Mouse (Mus musculus) B cell, adult 2 months (primary cell): ENCODE results near the gene Olfr802.

Experiments
- DNase-seq, 2 experiments: peaks; one replicate each; pipeline ENCODE4 v3.0.0; 2022

Olfr802 gene

DNA sequence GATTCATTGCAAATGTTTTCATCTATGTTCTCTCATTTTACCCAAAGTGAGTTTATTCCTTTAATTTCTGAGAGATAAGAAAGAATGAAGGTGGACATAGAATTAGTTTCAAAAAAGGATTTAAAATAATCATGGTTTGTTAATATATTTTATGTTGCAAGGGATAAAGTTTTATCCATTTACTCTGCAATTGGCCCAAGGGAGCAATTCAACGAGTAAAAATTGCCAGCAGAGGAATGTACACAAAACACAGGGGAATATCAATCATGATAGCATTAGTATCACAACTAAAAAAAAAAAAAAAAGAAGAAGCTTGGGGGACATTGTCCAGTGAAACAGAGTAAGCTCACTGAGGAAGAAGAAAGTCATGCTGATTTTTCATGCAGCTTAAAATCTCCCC, at the start of gene Olfr802:
Gene Olfr802, minus strand, starts transcription at position 101 of the 400 bp plus-strand sequence.
- DNase-seq, result no peak

DNA sequence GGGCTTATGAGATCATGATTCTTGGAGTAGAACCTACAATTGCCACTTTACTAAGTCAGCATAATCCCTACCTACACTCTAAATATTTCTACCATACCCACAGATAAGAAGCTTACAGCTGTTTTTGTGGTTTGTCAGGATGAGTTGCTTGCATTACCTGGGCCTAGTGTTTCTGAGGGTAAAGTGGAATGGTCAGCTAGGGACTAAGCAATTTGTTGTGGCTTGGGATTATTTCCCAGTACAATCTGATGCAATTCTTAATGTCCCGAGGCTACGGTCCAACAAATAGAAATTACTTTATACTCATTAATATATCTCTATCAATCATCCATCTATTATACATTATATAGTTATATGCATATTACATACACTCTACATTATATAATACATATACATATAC, 41.3 kb upstream of the Olfr802 start, which contains the start of gene Olfr805:
Gene Olfr805, minus strand, starts transcription at position 101 of the 400 bp plus-strand sequence.
- DNase-seq, result no peak

DNA sequence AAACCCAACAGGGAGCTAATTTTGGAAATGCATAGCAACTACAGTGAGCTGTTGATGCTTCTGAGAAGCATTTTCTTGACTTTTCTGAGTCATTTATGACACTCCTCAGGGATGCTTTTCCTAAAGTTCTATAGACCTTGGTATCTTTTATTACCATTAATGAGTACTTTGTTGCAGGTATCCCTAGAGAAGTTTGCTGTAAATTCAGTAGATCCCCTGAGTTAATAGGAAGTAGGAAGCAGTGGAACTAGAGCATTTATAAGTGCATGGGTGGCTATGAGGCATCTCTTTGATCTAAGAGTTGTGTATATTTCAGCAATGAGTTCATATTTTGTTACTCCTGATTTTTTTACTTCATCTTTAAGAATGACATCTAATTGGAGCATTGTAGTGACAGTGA, 14.9 kb upstream of the Olfr802 start, which contains the start of gene Olfr804:
Gene Olfr804, plus strand, starts transcription at position 301 of the 400 bp plus-strand sequence.
- DNase-seq, result no peak

- DNase-seq, result no peak
Observed at GRCm38 (mm10) chr10:129694186-129694585, 6.2 kb upstream of the Olfr802 start, which contains the start of gene Olfr803. Gene Olfr803, minus strand, starts transcription at chr10:129694286.

DNA sequence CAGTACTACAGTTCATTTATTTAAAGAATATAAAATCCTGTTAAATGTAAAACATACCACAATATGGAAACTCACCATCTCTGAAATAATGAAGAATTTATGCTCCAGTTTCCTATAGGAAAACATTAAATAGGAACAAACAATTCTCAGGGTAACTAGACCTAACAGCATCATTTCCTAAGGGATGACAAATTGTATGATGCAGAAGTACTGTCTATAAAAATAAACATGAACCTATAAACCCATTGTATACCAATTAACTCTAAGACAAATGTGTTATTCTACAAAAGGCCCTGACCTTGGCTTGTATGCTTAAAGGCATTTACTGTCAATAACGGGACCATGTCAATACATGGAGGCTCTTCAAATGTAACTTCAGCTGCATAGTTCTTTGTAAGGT, 14.2 kb downstream of the Olfr802 start, which contains the start of gene Olfr801:
Gene Olfr801, minus strand, starts transcription at position 101 of the 400 bp plus-strand sequence.
- no peak for DNase-seq

DNA sequence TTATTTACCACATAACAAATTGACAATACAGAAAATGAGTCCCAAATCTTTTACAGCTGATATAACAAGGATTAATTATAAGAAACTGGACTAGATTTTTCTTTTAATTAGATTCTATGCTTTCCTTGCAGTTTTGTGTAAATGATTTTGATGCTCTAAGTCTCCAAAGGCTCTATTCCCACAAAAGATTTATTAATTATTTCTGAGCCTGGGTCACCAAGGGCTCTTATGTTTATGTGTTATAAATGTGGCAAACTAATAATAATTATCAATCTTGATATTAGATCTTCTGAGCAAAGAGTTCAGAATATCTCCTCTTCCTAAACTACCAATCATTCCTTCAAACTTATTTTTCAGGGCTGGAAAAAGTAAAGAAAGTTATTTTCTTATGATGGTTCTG, 30.6 kb downstream of the Olfr802 start, which contains the start of gene Olfr800:
Gene Olfr800, plus strand, starts transcription at position 301 of the 400 bp plus-strand sequence.
- DNase-seq, result no peak

DNA sequence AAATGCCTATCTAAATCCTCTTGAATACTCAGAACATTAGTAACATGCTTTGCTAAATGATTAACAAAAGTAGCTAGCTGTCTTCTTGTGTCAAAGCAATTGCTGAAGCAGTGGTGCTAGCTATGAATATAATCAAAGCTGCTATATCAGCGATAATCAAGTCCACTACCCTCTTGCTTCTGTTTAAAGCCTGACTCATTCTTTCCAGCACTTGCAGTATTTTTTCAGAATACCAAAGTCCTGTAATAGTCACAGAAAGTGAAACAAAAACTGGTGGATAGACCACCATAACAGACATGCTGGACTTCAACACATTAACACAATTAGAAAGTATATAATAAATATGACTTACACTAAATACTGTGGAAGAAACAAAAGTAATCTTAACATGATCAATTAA, 36.2 kb downstream of the Olfr802 start:
- no peak for DNase-seq

DNA sequence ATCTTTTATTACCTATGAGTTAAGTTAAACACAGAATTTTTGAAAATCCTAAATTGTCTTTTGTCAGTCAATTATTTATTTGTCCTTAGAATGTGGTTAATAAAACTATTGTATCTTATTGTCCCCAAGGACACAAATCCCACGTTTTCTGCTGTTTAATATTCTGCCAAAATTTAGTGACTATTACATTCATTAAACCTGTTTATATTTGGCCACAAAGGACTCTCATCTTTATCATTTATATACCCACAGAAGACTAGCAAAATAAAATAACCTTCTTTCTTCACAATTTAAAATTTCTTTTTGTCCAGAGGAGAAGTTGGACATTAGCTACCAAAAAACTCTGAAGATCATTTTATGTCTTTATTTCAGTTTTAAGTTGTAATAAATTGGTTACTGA, 50.8 kb downstream of the Olfr802 start, which contains the start of gene Olfr799:
Gene Olfr799, plus strand, starts transcription at position 301 of the 400 bp plus-strand sequence.
- DNase-seq, result no peak

DNA sequence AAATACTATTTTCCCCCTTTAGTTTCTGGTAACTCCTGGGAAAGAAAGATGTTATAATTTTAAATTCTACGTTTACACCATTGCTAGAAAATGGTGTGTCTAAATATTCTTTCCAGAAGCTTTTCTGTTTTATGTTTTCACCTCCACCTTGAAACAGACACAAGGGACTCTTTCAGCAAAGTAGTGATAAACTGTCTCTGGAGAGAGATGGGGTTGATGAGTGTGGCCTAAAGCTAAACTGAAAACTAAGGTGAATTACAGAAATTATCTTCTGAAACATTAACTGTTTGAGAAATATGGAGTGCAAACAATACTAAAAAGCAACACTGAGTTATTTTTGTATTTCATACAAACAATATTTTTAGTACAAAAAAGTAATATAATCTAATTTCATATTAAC, 60.1 kb downstream of the Olfr802 start, which contains the start of gene Olfr798:
Gene Olfr798, minus strand, starts transcription at position 101 of the 400 bp plus-strand sequence.
- DNase-seq, result no peak
